Mouse (Mus musculus): ENCODE measurements at regions not wholly inside any gene's neighbourhood (a gene's known extent, or its start where the extent isn't known, plus 50 kb on each side); places are given as distances from the start of the nearest gene placed in this dataset.

DNA sequence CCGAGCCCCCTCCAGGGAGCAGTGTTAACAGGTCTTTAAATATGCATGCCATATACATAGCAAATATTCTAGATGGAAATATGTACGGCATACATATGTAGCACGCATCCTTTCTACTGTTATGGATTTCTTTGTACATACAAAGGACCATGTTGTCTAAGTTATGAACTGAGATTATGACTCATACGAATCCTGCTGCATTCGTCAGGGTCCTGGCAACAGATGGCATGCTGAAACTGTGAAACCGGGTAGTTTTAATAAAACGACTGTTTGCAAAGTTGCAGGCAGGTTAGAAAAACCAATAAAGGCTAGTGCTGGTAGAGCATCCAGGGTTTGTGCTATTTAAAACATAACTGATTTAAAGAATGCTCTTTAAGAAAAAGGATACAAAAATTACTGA, 88.8 kb upstream of the Tlk1 start:
- DNase-seq (ENCODE audit: low spot score in 2 of 2) = peak; percentile 40 to 74

DNA sequence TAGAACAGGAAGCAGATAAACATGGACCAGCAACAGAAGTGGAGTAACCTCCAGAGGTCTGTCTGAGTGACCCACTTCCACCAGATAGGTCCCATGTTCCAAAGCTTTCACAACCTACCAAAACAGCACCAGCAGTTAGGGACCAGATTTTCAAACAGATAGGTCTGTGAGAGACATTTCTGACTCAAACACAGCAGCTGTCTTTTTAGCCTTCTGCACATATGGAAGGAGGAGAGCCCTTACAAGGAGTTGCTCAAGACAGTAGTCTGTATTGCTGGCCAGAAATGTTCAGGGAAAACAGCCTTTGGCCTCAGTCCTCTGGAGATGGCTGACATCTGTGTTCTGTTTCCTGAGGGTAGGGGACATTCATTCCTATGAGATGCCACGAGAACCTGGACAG, 83.9 kb upstream of the Tlk1 start:
- no peak for DNase-seq (ENCODE audit: low spot score in 2 of 2)

DNA sequence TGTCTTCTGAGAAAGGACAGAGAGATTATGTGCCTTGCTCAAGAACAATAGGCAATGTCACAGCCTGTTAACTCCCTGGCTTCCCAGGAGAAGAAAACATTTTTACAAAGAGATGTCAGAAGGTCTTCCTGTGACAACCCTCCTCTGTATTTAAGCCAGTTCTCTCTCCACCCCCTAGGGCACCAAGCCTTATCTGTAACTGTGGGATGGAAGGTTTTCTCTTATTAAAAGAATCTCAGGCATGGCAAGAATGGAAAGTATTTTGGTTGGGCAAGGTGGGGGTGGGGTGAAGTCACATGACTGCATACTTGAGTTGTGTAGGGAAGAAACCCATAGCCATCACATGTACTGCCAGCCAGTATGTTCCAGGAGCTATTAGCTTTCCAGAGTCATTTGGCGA, 83.1 kb upstream of the Tlk1 start:
- no peak for DNase-seq (ENCODE audit: low spot score in 2 of 2)

DNA sequence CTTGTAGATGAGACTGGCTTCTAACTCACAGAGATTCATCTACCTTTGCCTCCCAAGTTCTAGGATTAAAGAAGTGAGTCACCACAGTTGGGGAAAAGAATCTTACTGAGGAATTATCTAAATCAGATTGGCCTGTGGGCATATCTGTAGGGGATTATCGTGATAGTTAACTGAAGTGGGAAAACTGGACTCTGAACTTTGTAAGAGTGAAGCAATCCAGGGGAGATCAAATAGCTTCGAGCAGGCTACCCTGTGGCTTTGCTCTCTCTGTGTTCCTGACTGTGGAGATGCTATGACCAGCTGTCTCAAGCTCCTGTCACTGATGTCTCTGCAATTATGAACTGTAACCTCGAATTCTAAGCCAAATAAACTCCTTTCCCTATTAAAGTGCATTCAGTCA, 80.7 kb upstream of the Tlk1 start:
- DNase-seq (ENCODE audit: low spot score in 2 of 2) = no peak

DNA sequence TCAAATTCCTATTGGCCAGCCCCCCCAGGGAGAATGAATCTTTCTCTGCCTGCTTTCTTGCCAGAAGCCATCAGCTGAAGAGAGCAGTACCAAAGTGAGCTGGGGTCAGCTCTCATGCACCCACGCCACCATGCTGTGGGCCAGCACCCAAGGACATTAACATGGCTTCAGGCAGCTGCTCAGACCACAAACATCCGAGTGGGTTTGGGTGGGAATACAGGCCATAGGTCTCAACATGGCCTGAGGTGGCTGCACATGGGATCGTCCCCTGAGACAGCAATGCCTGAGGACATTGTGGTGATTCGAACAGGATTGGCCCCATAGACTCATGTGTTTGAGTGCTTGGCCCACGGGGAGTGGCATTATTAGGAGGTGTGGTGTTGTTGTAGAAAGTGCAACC, 78.9 kb upstream of the Tlk1 start:
- no peak for DNase-seq (ENCODE audit: low spot score in 2 of 2)

DNA sequence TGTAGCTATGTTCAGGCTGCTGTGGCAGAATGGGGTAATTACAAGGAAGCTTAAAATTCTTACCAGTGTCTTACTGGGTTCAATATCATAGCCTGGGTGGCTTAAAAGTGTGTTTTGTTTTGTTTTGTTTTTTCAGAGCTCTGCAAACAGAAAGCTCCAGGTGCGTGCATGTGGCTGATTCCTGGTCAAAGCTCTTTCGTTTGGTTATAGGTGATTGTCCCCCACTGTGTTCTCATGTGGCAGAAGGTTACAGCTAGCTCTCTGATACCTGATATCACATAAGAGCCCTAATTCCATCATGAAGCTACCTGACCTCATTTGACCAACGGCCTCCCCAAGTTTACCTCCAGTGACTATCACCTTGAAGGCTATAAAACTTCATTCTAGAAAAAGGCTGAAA, 76.7 kb upstream of the Tlk1 start:
- DNase-seq (ENCODE audit: low spot score in 2 of 2) = no peak

DNA sequence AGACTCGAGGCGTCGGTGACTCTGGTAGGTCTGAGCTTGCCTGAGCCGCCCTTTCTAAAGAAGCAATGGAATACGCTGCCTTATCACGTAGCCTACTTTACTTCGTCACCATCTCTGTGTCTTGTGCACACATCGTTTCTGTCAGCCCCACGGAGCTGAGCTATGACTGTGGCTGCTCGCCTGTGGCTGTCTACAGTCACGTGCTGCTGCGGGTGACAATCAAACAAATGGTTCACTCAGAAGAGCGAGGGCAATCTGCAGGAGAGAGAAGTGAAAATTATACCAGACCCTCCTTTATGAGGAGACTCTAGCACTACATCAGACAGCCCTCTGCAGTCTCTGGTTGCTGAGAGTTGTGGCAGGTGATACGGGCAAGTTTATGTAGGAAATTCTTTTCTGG, 76.0 kb upstream of the Tlk1 start:
- DNase-seq (ENCODE audit: low spot score in 2 of 2) = no peak

DNA sequence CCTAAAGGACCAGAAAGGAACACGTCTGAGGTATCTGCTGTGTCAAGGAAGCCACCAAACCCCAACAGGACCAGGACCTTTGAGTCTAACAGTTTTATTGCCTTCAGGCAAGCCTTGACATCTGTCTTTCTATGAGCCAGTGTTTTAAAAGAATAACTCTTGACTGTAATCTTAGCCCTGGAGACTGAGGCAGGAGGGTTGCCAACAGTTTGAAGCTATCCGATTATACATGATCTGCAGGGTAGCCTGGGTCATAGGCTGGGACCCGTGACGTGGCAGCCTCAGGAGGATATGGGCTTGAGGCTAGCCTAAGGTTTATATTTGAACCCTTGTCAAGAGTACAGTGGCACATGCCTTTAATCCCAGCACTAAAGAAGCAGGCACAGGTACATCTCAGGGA, 73.5 kb upstream of the Tlk1 start:
- DNase-seq (ENCODE audit: low spot score in 2 of 2) = no peak

DNA sequence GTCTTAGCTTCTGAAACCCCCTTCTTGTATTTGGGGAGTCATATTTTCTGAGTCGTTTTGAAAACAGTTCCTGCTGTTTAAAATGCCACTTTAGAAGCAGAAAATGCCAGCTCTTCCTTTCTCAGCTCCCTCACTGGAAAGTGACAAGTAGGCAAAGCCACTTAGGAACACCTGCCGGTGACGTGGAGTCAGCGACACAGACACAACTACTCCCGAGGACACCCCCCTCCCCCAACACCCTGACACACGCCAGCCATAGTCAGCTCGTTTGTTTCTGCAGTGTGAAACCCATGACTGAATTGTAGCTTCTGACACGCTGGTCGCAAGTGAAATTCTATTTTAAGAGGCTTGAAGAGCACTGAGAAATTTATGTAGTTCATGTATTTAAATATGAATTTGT, 72.9 kb upstream of the Tlk1 start:
- no peak for DNase-seq (ENCODE audit: low spot score in 2 of 2)

DNA sequence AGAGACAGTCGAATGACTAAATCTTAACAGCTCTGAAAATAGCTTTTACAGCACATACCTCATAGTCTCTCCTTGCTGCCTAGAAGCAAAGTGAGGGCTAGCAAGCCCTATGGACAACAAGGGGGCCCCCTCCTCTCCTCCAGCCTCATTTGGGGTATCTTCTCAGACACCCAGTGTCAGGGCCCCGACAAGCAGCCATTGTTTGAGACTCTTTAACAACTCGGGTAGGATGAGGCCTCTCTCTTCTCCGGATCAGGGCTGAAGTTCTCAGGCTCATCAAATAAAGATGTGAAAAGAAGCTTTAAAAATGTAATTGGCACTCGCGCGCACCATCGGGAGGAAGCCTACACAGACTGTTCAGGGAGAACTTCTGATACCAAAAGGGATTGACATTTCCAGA, 71.8 kb upstream of the Tlk1 start:
- DNase-seq (ENCODE audit: low spot score in 2 of 2) = no peak

DNA sequence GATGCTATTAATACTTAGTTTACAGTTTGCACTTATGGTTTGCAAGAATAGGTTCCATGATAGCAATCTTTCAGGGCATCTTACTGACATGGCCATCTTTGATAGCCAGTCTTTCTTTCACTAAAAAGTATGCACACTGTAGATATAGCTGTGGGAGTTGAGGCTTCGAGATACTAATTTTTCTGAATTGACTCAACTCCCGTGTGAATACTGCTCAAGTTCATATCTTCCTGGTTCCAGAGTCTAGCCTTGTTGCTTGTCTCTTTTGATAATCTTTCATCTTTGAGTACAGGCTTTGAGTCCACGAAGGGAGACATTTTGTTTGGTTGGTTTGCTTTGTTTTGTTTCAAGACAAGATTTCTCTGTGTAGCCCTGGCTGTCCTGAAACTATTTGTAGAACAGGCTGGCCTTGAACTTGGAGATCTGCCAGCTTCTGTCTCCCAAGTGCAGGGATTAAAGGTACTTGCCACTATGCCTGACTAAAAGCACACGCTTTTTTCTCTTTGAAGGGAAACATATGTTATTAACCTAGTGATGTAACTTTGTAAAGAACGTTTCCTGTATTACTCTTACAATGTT, 64.1 kb upstream of the Tlk1 start:
- DNase-seq (ENCODE audit: low spot score in 2 of 2) = no peak

DNA sequence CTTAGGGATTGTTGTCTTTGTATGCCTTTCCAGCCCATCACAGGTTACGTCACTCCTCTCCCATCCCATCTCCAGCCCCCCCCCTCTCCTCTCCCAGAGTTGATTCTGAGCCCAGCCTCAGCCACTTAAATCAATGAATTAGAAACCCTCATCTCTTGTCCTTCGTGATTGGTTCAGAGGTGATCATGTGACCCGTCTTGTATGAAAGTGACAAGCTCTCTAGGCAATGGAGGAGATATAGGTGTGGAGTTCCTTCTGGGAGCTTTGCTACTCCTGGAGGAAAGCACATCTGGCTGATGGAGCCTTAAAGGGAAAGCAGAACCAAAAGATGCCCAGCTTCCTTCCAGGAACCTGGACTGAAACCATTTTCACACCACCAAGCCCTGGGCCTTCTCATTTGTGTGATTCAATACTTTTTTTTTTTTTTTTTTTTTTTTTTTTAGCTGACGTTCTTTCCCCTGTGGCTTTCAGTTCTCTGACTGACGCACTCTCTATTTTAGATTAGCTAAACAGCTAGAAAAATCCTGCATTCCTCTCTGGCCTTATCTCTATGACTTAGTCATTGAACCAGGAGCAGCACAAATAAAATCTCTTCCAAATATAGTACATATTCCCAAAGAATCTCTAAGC, 63.4 kb upstream of the Tlk1 start:
- no peak for DNase-seq (ENCODE audit: low spot score in 2 of 2)

DNA sequence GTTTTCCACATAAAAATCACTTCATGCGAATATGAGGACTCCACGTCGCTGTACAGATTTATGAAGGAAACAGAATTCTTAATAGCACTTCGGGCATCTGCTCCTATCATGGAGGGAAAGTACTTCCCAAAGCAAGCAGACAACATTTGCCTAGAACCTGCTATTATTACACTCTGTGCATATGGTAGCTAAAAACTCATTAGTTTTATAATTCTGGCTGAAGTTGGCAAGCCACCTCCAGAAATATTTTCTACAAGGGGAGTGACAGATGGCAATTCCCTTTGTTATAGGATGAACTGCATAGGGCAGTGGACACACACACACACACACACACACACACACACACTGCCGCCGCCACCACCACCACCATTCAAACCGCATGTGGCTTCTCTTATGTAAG, 61.3 kb upstream of the Tlk1 start:
- DNase-seq (ENCODE audit: low spot score in 2 of 2) = peak; percentile 19 to 76

DNA sequence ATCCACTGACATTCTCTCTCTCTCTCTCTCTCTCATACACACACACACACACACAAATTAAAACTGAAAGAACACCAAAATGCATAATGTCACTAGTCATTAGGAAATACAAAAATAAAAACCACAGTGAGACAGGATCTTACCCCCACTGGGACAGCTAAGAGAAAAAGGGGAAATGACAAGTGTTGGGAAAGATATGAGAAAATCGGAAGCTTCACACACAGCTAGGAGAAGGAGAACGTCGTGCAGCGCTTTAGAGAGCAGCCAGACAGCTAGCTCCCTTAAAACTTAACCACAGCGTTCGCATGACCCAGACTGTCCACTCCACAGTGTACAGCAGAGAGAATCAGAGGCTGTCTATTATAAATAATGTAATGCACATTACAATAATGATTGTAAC, 60.1 kb upstream of the Tlk1 start:
- DNase-seq (ENCODE audit: low spot score in 2 of 2) = no peak

DNA sequence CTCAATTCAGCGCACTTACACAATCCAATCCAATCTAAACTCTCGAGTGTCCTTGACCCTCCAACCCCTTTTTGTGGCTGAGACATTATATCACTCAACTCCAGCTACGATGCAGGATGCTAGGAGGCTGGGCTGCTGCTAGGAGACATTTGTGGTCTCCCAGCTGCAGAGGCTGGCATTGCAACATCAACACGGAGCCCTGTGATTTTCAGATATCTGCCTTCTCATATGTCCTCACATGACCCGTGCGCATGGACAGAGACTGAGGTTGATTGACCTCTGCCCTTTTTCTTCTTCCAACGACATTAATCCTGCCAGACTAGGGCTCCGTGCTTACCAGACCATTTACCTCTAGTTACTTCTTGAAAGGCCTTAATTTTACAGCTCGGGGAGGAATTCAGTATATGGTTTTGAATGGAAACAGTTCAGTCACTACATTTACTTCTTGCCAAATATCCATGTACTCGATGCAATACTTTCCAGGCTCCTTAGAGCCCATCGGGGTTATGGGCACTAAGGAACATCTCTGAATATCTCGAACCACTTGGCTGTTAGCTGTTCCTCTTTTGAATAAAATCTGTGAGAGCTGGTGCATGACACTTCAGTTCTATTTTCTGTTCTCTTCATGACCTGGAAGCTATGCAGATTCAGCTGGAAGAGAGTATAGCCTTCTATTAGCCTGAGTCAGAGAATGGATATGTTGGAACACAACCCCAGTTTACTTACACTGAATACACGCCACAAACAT, 52.0 kb upstream of the Tlk1 start:
- no peak for DNase-seq (ENCODE audit: low spot score in 2 of 2)

DNA sequence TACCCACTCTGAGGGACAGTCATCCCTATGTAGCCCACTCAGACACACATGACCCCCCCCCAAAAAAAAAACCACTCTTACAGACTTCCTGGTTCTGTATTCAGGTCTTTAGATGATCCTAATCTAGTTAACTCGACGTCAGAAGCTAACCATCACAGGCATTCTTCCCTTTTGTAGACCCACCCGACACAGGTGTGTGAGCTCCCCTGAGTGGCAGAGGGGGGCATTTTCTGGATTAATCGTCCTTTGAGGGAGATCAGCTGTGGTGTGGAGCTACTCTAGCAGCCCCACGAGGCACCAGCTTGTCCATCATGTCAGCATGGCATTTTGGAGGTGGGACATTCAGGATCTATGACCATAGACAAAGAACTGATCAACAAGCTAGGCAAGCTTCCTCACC, 50.7 kb upstream of the Tlk1 start:
- no peak for DNase-seq (ENCODE audit: low spot score in 2 of 2)

All from layer of hippocampus, adult 18-20 months (tissue).